Mouse (Mus musculus): Measurements from ENCODE around the gene Nlrp9c. TPM values are rescaled to one million over a fixed set of nuclear protein-coding genes. Genes with fewer than 3 reads are reported as not detected.
"Not testable (repeated sequence)": the region's sequence is repeated elsewhere in the genome, so short reads cannot be mapped to it uniquely, and the experiment has no call there.

Nlrp9c gene
- polyA plus RNA-seq, 1 experiment from 2014 or later: not detected

- not testable (repeated sequence) for H3K4me3 ChIP-seq (ENCODE audit: low read depth, low read length); H3K4me2 ChIP-seq (ENCODE audit: low read length); ATAC-seq; H3K4me1 ChIP-seq (ENCODE audit: control insufficient read depth, insufficient read depth, low read length); H3K9ac ChIP-seq (ENCODE audit: low read length); H3K36me3 ChIP-seq (ENCODE audit: control insufficient read depth, insufficient read depth, low read length); H3K9me3 ChIP-seq (replicated peaks; ENCODE audit: control insufficient read depth, low read length); DNase-seq (ENCODE audit: low spot score); H3K27me3 ChIP-seq (replicated peaks; ENCODE audit: control insufficient read depth, insufficient read depth, low read length); H3K27ac ChIP-seq (ENCODE audit: low read depth, low read length)
Measured at GRCm38 (mm10) chr7:26350177-26350576, 53.3 kb downstream of the Nlrp9c start.

- ATAC-seq; H3K9ac ChIP-seq (ENCODE audit: low read length): not testable (repeated sequence)
- WGBS: 73% methylated on average over 3 of the region's 3 CpGs
Measured at GRCm38 (mm10) chr7:26320361-26320760, 83.1 kb downstream of the Nlrp9c start.

GRCm38 (mm10) chr7:26315809-26316208, 87.7 kb downstream of the Nlrp9c start:
- H3K9ac ChIP-seq (ENCODE audit: low read length): not testable (repeated sequence)

More at GRCm38 (mm10) chr7:26320361-26320760, 83.1 kb downstream of the Nlrp9c start:
- not testable (repeated sequence) for H3K36me3 ChIP-seq (ENCODE audit: control insufficient read depth, insufficient read depth, low read length); DNase-seq (ENCODE audit: low spot score); H3K27ac ChIP-seq (ENCODE audit: low read depth, low read length); H3K9me3 ChIP-seq (replicated peaks; ENCODE audit: control insufficient read depth, low read length); H3K27me3 ChIP-seq (replicated peaks; ENCODE audit: control insufficient read depth, insufficient read depth, low read length); H3K4me3 ChIP-seq (ENCODE audit: low read depth, low read length); H3K4me1 ChIP-seq (ENCODE audit: control insufficient read depth, insufficient read depth, low read length); H3K4me2 ChIP-seq (ENCODE audit: low read length)

GRCm38 (mm10) chr7:26315194-26315593, 88.3 kb downstream of the Nlrp9c start:
- DNase-seq (ENCODE audit: low spot score); H3K36me3 ChIP-seq (ENCODE audit: control insufficient read depth, insufficient read depth, low read length); H3K4me3 ChIP-seq (ENCODE audit: low read depth, low read length); H3K4me2 ChIP-seq (ENCODE audit: low read length); H3K27me3 ChIP-seq (replicated peaks; ENCODE audit: control insufficient read depth, insufficient read depth, low read length); ATAC-seq; H3K9me3 ChIP-seq (replicated peaks; ENCODE audit: control insufficient read depth, low read length); H3K27ac ChIP-seq (ENCODE audit: low read depth, low read length); H3K4me1 ChIP-seq (ENCODE audit: control insufficient read depth, insufficient read depth, low read length); H3K9ac ChIP-seq (ENCODE audit: low read length): not testable (repeated sequence)
- 89% methylated on average over 2 of the region's 2 CpGs for WGBS

More at GRCm38 (mm10) chr7:26315809-26316208, 87.7 kb downstream of the Nlrp9c start:
- H3K27me3 ChIP-seq (replicated peaks; ENCODE audit: control insufficient read depth, insufficient read depth, low read length); H3K4me2 ChIP-seq (ENCODE audit: low read length); H3K4me3 ChIP-seq (ENCODE audit: low read depth, low read length); H3K36me3 ChIP-seq (ENCODE audit: control insufficient read depth, insufficient read depth, low read length); H3K9me3 ChIP-seq (replicated peaks; ENCODE audit: control insufficient read depth, low read length); DNase-seq (ENCODE audit: low spot score); H3K27ac ChIP-seq (ENCODE audit: low read depth, low read length); H3K4me1 ChIP-seq (ENCODE audit: control insufficient read depth, insufficient read depth, low read length); ATAC-seq: not testable (repeated sequence)
- 84% methylated on average over 4 of the region's 4 CpGs for WGBS

GRCm38 (mm10) chr7:26311786-26312185, 91.7 kb downstream of the Nlrp9c start:
- 87% methylated on average over 4 of the region's 4 CpGs for whole genome bisulfite sequencing

GRCm38 (mm10) chr7:26306926-26307325, 96.6 kb downstream of the Nlrp9c start, which contains the start of gene Cyp2a4:
TSS of gene Cyp2a4 (plus strand) at chr7:26307169.
- H3K4me3 ChIP-seq (ENCODE audit: low read depth, low read length); H3K4me1 ChIP-seq (ENCODE audit: control insufficient read depth, insufficient read depth, low read length); H3K27ac ChIP-seq (ENCODE audit: low read depth, low read length); ATAC-seq; H3K9me3 ChIP-seq (replicated peaks; ENCODE audit: control insufficient read depth, low read length); H3K36me3 ChIP-seq (ENCODE audit: control insufficient read depth, insufficient read depth, low read length); H3K27me3 ChIP-seq (replicated peaks; ENCODE audit: control insufficient read depth, insufficient read depth, low read length); H3K4me2 ChIP-seq (ENCODE audit: low read length); H3K9ac ChIP-seq (ENCODE audit: low read length); DNase-seq (ENCODE audit: low spot score): not testable (repeated sequence)
- WGBS: 54% methylated on average over 2 of the region's 2 CpGs

More at GRCm38 (mm10) chr7:26311786-26312185, 91.7 kb downstream of the Nlrp9c start:
- not testable (repeated sequence) for H3K27me3 ChIP-seq (replicated peaks; ENCODE audit: control insufficient read depth, insufficient read depth, low read length); H3K4me1 ChIP-seq (ENCODE audit: control insufficient read depth, insufficient read depth, low read length); H3K27ac ChIP-seq (ENCODE audit: low read depth, low read length); H3K4me2 ChIP-seq (ENCODE audit: low read length); H3K4me3 ChIP-seq (ENCODE audit: low read depth, low read length); H3K9me3 ChIP-seq (replicated peaks; ENCODE audit: control insufficient read depth, low read length); H3K36me3 ChIP-seq (ENCODE audit: control insufficient read depth, insufficient read depth, low read length); H3K9ac ChIP-seq (ENCODE audit: low read length); ATAC-seq; DNase-seq (ENCODE audit: low spot score)

- H3K36me3 ChIP-seq (ENCODE audit: control insufficient read depth, insufficient read depth, low read length); H3K27me3 ChIP-seq (replicated peaks; ENCODE audit: control insufficient read depth, insufficient read depth, low read length); H3K27ac ChIP-seq (ENCODE audit: low read depth, low read length); DNase-seq (ENCODE audit: low spot score); H3K4me3 ChIP-seq (ENCODE audit: low read depth, low read length); H3K9me3 ChIP-seq (replicated peaks; ENCODE audit: control insufficient read depth, low read length); H3K9ac ChIP-seq (ENCODE audit: low read length); H3K4me2 ChIP-seq (ENCODE audit: low read length); ATAC-seq; H3K4me1 ChIP-seq (ENCODE audit: control insufficient read depth, insufficient read depth, low read length): not testable (repeated sequence)
- 86% methylated on average over 8 of the region's 8 CpGs for WGBS
Measured at GRCm38 (mm10) chr7:26303429-26304166, 99.9 kb downstream of the Nlrp9c start.

Other genes starting within 250 kb of the Nlrp9c start
- not detected in 2 replicates for gene Cyp2b9, start 230.3 kb downstream of the Nlrp9c start, polyA plus RNA-seq (2014; fragmentation: Nextera tagmentation; extraction: Ambion mirVana)
- gene Vmn1r184, start 143.4 kb downstream of the Nlrp9c start, polyA plus RNA-seq (2014; fragmentation: Nextera tagmentation; extraction: Ambion mirVana): not detected in 2 replicates
- gene Cyp2a4, start 96.5 kb downstream of the Nlrp9c start, polyA plus RNA-seq (2014; fragmentation: Nextera tagmentation; extraction: Ambion mirVana): not detected in 2 replicates
- not detected in 2 replicates for gene Nlrp4a, start 31.4 kb upstream of the Nlrp9c start, polyA plus RNA-seq (2014; fragmentation: Nextera tagmentation; extraction: Ambion mirVana)
- gene Nlrp9a, start 131.3 kb upstream of the Nlrp9c start, polyA plus RNA-seq (2014; fragmentation: Nextera tagmentation; extraction: Ambion mirVana): not detected in 2 replicates
- not detected in 2 replicates for gene Vmn1r185, start 214.8 kb upstream of the Nlrp9c start, polyA plus RNA-seq (2014; fragmentation: Nextera tagmentation; extraction: Ambion mirVana)

All from forebrain, embryonic 14.5 days (tissue).